Mouse (Mus musculus) retina, embryonic 14.5 days (tissue): ENCODE data around the gene Diaph3.
"Not testable (repeated sequence)": the region's sequence is repeated elsewhere in the genome, so short reads cannot be mapped to it uniquely, and the experiment has no call there.

Source experiments
- DNase-seq: peaks from one replicate; pipeline ENCODE4 v3.0.0-alpha.2; 2015; ENCODE audit warnings: low spot score

The Diaph3 gene

DNA sequence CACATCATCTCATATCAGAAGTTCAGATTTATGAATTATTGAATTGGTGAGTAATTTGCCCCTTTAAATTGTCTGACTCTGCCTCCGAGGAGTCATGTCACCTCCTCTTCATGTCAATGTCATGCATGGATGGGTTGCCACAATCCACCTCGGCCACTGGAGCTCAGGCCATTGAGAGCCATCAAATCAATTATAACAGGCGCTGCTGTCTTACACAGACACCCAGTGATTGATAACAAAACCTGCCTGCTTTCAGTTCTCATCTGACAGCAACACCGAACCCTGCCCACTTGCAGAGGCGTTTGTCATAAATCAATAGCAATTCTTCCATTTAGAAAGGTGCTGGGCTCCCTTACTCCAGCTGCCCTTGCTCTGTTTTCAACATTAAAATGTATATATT, 402.1 kb downstream of the Diaph3 start:
- DNase-seq = peak; percentile 73

DNA sequence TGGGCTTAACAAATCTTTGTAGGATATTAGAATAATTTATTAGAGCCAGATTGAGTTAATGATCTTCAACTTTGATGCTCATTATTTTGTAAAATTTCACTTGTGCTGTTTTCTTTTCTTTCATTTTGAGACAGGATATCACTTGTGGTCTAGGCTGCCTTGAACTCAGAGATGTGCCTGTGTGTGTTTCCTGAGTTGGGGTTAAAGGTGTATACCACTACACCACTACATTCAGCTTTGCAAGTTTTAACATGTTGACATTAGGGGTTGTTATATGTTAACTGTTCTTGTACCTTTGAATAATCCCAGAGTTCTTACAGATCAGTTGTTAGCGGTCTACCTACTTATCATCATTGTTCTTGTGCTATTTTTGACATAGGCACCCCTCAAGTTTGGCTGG, 404.4 kb downstream of the Diaph3 start:
- no peak for DNase-seq

DNA sequence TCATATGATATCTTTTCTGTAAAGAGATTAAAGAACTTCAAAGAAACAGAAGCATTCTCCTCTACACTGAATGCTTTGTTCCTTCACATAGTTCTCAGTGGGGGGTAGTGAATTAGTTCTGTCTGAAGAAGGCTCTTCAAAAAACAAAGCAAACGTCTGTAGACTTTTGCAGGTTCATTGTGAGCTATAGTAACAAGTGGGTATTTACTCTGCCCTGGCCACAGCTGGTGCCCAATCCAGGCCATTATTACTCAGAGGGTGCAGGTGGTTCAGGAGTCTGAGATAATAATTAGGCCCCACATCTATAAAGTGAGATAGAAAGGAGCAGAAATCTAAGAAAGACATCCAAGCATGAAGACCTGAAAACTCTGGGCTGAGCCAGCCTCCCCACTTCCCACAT, 409.7 kb downstream of the Diaph3 start:
- no peak for DNase-seq

DNA sequence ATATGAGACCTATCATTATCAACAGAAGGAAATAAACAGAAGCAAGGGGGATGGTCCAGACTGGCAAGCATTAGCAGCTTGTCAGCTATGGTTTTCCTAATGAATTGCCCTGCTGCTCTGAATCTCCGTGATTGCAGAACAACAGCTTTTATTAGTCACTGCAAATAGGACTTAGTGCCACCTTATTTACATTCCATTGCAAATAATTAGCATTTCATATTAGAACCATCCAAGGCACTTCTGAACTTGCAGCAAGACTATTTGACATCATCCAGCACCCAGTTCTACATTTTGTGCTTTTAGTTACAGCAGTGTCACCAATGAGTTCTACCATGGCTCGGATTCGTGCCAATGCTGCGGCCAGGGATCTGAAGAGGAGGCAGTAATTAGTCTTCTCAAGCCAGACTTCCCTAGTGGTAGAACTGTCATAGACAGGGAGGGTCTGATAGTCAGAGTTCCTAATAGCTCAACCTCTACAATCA, 411.4 kb downstream of the Diaph3 start:
- DNase-seq = no peak

DNA sequence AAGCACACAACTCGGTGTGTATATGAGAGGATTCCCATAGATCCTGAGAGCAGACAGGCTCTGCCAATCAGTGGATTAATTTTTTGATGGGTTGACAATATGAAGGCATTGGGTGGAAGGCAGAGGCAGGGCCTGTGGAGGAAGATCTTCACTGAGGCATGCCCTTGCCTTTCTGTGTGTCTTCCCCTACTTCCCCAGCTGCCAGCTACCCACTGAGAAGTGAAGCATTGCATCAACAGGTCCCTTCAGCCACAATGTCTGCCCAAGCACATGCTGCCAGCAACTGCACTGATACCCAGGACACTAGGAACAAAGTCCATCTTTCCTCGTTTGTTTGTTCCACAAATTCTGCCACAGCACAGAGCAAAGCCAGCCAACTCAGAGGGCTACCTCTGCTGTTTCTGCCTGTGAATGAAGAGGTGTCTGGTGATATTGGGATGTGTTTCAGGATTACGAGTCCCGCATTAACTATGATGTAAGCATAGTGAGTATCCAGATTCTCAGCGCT, 413.4 kb downstream of the Diaph3 start:
- no peak for DNase-seq

DNA sequence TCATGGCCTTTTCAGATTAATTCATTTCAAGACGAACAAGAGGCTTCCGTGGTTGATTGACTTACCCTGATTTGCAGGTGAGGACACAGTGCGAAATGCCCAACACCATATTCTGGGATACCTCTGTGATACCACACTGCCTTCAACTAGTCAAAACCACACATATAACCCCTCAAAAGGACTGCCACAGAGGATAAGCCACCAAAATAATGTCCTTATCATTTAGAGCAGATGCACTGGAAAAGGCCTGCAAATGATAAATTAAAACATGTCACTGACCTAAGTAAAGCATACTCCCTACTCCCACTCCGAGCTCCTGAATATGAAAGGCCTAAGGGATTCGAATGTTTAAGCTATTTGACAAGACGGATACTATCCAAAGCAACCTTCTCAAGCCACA, 419.3 kb downstream of the Diaph3 start:
- no peak for DNase-seq

DNA sequence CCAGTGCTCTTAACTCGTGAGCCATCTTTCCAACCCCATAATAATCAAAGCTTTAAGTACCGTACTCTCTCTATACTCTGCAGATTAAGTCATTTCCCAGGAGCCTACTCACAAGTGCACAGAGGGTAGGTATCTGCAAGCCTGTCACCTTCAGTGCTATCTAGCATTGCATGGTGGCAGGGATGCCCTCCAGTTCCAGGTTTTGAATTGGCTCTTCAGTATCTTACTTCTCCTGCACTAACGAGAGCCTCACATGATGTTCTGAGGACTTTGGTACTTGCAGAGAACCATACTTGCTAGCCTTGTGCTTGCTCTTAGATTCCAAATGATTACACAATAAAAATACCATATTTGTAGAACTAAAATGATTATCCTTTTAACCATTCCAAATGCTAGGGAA, 420.0 kb downstream of the Diaph3 start:
- no peak for DNase-seq

DNA sequence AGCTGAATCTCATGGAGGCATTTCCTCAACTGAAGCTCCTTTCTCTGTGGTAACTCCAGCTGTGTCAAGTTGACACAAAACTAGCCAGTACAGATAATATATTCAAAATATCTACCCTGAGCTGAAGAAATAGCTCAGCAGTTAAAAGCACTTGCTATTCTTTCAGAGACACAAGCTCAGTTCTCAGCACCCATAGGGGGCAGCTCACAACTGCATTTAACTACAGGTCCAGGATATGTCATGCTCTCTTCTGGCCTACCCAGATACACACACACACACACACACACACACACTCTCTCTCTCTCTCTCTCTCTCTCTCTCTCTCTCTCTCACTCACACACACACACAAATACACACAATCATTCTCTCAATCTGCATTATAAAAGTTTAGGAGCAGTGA, 420.6 kb downstream of the Diaph3 start:
- not testable (repeated sequence) for DNase-seq

DNA sequence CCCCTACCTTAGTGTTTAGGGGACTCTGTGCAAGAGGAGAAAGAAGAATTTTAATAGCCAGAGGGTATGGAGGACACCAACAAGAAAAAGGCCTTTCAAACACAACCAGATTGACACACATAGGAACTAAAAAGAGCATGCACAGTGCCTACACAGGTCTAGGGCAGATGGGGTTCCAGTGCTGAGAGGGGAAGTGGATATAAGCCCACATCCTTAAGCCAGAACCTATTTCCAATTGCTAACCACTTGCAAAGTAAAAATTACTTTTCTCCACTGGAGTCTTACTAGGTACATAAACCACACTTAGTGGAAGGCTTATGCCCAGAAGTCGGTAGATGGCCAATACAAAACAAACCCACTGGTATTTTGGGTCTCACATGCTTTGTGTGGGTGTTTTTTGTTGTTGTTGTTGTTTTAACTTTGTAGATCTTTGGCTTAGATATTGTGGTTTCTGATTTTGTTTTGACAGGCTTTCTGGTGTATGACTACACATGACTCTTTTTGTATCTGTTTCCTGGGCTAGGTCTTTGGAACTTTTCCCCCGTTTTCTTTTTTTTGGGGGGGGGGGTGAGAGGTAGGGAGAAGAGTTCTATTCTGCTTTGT, 426.8 kb downstream of the Diaph3 start:
- DNase-seq = no peak

DNA sequence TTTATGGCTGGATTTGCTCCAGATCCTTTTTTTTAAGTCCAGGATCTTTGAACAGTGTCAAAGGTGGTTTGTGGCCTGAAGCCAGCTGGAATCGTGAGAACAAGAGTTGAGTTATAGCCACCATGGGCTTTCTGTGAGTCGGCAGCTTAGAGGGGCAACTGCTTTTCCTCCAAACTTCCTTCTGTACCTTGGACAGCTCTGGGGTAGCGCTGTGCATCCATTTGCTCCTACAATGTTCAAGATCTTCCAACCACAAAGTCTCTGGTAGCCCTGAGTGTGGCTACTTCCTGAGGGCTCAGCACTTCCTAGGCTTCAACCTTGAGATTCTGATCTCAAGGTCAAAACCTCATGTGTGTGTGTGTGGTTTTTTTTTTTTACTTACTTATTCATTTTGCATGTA, 437.0 kb downstream of the Diaph3 start:
- no peak for DNase-seq

DNA sequence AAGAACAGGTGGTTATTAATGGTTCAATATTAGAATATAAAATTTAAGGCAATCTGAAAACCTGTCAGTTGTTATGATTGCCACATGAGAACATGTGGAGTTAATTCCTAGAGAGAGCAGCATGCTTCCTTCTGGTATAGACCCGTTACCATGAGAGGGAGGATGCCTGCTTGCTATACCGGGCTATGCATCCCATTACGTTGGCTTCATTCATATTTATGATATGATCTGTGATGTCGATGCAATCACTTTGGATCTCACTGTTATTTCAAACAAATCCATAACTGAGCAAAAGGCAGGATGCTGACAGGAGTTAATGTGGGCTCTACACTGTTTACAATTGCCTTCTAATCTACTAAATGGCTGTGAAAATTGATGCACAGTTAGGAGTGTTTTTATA, 439.9 kb downstream of the Diaph3 start:
- no peak for DNase-seq

DNA sequence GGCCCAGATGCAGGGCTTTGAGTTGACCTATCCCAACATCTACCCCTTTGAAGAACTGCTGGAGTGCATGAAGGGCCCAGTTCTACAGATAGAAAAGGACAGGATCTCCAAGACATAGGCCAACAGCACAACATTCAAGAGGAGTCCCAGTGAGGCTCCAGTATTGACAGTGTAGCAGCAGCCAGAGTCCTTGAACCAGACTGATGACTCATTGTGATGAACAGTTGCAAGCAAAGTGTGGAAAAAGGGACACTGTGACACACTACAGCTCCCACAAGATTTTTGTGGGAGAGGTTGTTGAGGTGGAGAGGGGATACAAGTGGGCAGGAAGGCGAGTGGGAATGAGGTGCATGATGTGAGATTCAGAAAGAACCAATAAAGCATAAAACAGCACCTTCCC, 443.1 kb downstream of the Diaph3 start:
- DNase-seq = no peak

DNA sequence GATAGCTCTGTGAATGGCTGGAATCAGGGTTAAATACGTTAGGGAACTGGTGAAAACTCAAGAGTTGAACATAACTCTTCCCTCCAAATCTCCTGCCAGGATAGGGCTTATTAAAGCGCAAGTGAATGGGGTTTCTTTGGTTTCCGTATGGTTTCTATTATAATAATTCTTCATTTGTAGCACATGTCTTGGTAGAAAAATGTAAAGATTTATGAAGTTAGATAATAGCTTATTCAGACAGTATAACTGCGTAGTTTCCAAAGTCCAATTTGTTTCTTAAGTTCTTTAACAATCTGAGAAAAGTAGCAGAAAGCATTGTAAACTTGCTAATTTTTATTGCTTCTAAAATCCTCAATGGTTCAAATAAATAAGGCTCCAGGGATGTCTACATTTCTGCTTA, 448.3 kb downstream of the Diaph3 start:
- DNase-seq = no peak

DNA sequence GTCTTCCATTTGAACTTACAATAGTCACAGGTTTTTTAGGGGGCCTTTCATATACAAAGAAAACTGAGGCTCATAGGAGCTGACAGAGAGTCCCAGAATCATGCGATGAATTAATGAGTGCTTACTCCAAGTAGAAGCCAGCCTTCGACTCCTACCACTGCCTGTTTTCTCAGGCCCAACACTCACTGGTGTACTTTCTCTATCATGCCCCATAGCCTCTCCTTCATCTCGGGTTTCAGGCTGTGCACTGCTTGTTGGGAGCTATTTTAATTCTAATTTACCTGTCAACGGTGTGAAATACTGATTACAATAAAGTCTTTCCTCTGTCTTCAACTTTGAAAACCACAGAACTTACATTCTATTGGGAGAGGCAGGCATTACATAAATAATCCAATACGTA, 449.7 kb downstream of the Diaph3 start:
- no peak for DNase-seq

DNA sequence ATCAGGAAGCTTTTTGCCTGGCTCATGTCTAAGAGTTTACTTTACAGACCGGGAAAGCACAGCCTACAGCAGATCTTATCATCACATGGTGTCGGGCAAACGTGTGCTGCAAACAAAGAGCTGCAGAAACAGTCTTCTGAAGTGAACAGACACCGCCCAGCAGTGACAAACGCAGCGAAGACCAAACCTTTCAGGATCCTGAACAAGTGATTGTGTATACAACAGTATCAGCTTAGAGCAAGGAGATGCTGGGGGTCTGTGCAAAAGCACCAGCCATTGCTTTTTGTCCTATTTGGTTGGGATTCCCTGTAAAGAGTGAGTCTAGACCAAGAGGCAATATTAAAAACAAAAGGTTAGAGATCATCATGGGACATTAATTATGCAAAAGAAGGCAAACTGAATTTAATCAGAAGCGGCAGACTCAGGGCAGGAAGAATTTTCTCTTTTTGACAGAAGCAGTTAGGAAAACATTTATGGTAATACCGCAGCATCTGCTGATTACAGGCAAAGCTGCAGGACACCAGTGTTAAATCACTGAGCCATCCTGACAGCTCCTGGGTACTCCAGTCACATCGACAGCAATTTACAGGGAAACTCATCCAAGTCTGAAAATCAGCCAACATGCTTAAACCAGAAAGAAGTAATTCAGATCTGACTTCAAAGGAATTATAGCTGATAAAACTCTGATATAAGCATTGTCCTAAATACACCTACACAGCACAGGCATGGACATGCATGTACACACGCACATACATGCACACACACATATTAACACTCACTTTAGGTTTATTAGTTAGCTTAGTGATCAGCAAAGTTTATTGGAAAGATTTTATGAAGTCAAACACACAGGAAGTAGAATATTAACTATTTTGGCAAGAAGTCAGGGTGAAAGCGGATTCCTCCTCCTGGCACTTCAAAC, 456.2 kb downstream of the Diaph3 start:
- DNase-seq = peak; percentile 52

DNA sequence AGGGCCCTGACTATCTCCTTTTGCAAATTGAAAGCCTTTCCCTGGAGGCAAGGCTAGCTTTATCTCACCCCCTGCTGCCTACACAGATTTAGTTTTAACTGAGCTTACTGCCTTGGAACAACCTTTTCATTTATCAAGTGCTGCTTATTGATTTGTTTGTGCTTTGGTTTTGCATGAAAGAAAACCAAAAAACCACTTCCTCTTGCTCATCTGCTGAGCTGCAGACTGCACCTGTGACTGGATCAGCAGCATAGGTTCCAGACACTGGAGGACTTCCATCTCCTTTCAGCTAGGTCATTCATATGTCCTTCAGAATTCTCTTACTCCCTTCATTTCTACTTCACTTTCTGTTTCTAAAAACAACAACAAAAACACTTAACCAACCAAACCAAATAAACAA, 459.1 kb downstream of the Diaph3 start:
- DNase-seq = no peak

DNA sequence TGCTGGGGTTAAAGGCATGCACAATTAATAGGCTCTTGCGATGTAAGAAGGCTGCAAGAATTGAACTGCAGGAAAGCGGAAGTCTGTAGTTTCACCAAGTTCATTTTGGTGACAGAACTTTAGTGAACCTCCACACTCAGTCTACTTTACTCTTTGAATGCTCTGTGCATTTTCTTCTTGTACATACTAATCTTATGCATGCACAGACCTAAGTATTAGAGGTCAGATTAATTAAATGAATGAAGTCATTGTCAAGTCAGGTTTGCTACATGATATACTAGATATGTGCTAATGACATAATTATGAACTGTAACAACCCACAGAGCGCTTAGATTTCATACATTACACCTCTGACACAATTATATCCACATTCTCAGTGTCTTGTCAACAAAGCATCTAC, 462.0 kb downstream of the Diaph3 start:
- no peak for DNase-seq

DNA sequence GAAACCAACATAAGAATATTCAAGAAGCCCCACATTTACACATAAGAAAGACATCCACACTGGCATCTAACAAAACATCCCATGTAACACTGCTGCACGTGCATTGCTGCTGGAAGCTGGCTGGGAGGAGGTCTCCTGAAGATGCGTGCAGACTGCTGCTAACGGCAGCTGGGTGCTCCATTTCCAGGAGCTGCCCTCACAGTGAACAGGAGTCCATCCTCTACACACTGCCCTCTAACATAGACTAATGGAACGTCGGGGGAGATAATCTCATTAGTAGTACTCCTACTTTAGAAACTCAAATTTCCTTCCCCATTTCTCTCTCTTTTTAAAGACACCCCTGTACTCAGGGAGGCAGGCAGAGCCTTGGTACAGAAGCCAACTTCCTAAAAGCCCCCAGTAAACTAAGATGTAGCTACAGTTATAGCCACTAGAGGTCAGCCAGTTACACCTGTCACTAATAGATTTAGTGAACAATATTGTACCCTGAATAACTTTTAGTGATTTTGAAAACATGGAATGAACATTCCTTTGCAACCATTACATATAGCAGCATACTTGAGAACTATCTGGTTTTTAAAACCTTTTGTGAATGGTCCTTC, 462.8 kb downstream of the Diaph3 start:
- DNase-seq = peak; percentile 60

DNA sequence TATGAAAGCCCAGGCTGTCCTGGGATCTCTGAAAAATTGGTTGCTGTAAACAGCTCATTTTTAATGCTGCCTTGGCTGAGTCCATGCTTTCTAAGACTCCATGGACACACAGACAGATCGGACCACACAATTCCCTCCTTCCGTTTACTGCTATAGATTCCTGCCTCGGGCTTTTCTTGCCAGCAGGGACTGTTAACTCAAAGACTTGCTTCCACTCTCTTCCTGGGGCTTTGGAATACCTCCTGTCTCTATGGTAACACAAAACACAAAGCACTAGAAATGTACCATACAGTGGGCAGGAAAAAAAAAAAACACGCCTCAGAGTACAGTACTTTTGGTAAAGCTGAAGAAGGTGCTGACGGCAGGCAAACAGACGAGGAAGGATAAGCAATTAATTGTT, 464.0 kb downstream of the Diaph3 start:
- no peak for DNase-seq

DNA sequence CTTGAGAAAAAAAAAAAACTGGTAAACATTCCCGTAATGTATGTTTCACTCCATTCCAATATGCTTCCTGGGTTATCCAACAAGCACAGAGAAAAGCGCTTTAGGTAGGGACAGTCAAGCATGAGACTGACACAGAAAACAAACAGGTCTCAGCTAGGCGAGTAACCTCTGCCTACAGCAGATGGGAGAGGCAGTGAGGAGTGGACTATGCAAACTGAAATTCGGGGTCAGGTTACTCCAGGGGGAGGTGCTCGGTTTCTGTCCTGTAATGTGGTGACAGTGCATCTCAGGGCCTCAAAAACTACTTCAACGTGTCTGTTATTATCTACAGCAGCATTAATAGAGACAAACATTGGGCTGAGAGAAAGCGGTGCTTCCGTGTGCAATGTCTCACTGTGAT, 465.7 kb downstream of the Diaph3 start:
- no peak for DNase-seq

DNA sequence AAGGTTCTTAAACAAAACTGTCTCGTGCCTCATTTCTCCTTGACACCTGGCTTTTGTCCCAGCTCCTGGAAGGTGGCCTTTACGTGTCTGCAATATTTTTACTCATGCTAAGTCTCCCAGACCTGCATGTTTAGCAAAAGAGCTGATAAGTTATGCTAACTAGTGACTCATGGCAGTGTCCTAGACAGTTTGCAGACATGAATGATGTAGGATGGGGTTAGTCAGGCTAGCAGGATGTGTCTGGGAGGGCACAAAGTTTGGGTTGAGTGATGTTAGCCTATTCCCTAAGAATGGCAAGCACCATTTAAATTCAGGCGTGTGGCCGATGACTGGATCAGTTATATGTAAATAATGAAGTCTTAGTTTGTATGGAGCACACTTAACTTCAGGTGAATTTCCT, 478.2 kb downstream of the Diaph3 start:
- DNase-seq = no peak

DNA sequence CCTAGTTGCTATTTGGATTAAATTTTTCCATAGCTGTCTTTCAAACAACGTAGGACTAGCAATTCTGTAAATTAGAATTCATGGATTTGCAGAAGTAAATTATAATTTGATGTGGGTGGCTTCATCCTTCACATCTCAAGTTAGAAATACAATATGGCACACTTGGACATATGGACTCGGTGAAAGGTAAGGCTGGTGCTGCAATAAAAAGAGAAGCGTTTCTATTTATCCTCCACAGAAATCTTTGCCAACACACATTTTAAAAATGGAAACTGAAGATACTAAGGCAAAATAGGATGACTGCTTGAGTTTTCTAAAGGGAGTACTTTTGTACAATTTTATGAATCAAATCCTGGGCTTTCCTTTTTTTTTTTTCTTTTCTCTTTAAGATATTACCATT, 480.5 kb downstream of the Diaph3 start:
- DNase-seq = no peak

DNA sequence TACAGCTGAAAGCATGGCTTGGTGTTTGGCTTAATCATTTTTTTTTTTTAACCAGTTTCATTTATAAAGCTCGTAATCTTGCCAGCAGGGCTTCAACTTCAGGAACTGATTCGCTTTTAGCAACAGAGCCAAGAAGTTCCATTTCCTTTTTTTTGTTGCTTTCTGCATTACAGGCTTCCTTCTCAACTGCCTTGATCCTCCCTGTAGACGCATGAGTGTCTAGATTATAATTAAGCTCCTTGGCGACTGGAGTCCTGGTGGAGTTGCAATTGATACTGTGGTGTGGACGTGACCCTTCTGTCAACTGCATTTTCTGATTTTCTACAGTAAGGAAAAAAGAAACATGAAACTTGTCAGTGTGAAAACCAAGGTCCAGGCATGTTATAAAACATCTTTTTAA, 484.8 kb downstream of the Diaph3 start:
- no peak for DNase-seq
